Mouse (Mus musculus): ENCODE results near the gene Tbl2. TPM values are rescaled to one million over a fixed set of nuclear protein-coding genes. Genes with fewer than 3 reads are reported as not detected.

Tbl2 gene
- total RNA-seq (2021), result 10 to 100 TPM; 12.3 to 13.5 TPM
- long read RNA-seq, experiment 1, full-length matches to known transcripts, result 6 of 8 reads
- long read RNA-seq, experiment 1, partial matches to known transcripts, result 1 of 8 reads
- long read RNA-seq, experiment 1, other reads (novel, unspliced or antisense), result 1 of 8 reads
- long read RNA-seq, experiment 2, full-length matches to known transcripts, result 10 of 13 reads
- long read RNA-seq, experiment 2, partial matches to known transcripts, result 1 of 13 reads
- long read RNA-seq, experiment 2, other reads (novel, unspliced or antisense), result 2 of 13 reads

DNA sequence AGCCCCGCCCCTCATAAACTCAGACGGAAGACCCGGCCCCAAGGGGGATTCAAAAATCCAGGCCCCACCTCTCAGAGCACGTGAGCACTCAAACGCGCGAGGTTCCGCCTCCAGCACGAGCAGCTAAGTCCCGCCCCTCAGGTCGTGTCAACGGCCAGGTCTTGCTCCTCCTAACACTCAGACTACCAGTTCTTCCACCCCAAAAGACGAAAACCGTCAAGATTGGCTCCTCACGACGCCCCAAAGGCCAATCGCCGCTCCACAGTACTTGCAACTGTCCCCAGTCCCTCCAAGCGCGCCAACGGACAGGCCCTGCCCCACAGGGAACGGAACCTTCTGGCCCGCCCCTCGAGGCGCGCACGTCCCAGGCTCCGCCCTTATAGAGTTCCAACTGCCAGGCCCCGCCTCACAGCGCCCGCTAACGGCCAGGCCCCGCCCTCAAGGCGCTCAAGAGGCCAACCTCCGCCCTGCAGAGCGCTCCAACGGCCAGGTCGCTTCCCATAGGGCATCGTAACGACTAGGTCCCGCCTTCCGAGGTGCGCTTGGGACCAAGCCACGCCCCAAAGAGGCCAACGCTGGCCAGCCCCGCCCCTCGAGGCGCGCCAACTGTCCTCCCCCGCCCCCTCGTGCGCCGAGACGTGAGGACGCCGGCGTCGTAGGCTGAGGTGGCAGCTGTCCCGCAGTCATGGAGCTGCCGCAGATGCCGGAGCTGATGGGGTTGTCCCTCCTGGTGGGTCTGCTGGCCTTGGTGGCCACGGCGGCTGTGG, at the start of gene Tbl2:
TSS of gene Tbl2 (plus strand) at position 605 of the 767 bp plus-strand sequence.
- peak; percentile 99 for DNase-seq
- intact Hi-C loops (cut with DNase I), result loop anchor here (5.0 kb wide), 1 partner anchor 38 kb away; the partner anchor contains the start of gene Baz1b

DNA sequence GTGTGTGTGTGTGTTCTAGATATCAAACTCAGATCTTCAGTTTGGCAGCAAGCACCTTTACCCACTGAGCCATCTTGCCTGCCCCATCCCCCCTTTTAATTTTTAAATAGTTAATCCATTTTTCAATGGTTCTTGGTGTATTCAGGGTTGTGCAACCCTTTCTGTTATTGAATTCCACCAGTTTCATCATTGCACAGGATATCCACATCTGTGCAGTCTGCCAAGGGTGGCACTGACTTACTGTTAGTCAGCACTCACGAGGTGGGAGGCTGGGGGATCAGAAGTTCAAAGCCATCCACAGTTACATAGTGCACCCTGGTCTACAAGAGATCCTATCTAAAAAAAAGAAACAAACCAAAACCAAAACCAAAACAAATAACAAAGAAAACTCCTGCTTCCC, 48.5 kb upstream of the Tbl2 start:
- intact Hi-C loops (cut with DNase I), result loop anchor here (10.0 kb wide), 1 partner anchor 86 kb away; no protein-coding TSS in a partner anchor
- no peak for DNase-seq

DNA sequence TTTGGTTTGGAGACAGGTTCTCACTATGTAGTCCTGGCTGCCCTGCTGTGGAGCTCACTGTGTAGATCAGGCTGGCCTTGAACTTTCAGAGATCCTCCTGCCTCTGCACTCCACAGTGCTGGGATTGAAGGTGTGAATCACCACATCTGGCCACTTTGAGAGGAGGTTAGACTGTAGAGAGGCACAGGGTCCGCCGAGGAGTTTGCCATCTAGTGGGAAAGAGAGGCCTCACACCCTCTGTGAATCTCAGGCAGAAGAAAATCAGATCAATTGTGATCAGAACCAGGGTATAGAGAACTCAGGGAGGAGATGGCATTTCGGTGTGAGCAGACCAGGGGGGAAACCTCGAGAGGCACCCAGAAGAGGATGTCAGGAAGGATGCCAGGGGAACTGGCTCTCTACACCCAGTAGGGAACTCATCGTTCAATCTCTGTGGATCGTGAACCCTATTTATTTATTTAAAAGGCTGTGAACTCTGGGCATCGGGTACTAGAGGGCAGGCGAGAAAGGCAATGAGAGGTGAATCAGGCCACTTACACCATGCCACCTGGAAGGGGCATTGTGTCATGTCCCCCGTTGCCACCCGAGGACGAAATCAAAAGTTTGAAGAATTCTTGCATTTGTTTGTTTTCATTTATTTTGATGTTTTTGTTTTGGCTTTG, 45.3 kb upstream of the Tbl2 start:
- intact Hi-C loops (cut with DNase I), result loop anchor here (10.0 kb wide), 1 partner anchor 89 kb away; no protein-coding TSS in a partner anchor
- DNase-seq, result peak in 1 of 2 experiments; percentile 22

DNA sequence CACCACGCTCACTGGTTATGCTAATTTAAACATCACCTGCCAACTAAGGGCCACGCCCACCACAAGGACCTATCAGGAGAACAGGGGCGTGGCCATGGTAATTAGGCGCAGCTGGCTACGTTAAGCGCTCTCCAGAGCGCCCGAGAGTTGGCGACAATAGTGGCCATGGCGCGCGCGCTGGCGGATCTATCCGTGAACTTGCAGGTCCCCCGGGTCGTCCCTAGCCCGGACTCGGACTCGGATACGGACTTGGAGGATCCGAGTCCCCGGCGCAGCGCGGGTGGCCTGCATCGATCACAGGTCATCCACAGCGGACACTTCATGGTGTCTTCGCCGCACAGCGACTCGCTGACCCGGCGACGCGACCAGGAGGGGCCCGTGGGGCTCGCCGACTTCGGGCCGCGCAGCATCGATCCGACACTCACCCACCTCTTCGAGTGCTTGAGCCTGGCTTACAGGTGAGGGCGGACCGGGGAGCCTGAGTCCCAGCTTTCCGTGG, 42.6 kb upstream of the Tbl2 start:
- intact Hi-C loops (cut with DNase I), result loop anchor here (10.0 kb wide), 1 partner anchor 92 kb away; no protein-coding TSS in a partner anchor
- DNase-seq, result peak; percentile 77 to 85

DNA sequence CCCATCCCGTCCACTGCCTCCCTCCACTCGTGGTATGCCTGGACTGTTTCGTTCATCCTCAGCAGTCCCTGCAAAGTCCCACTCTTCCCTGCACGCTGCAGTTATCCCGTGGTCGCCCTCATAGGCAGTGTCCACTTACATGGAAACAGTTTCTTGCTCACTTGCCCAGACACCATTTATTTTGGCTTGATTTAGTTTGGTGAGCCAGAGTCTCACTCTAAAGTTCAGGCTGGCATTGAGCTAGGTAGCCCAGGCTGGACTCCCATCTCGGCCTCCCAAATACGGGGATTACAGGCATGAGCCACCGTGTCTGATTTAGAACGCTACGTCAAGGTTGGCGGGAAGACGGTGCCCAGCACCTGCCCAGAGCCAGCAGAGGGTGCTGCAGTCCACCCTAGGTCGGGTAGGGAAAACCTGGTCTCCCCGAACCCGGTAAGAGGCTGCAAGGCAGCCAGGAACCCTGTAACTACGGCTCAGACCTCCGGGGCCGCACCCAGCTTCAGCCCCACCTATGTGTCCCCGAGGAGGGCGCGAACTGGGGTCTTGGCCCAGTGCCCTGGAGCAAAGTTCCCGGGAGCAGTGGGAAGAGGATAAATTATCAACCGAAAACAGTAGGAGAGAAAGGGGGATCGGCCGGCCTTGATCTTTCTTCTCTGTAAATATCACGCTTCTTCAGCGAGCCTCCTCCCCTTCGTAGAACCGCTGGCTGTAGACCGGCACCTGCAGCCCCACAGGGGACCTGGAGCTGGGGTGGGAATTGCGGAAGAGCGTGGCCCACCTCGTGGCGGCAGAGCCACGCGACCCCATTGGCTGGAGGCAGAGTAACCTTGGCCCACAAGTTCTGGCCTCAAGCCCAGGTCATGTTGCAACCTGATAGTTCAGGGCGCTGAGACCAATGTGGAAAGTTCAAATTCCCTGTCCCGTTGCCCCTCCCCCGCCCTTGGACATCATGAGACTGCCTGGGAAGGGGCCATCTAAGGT, 41.6 kb upstream of the Tbl2 start:
- intact Hi-C loops (cut with DNase I), result loop anchor here (10.0 kb wide), 1 partner anchor 93 kb away; no protein-coding TSS in a partner anchor

DNA sequence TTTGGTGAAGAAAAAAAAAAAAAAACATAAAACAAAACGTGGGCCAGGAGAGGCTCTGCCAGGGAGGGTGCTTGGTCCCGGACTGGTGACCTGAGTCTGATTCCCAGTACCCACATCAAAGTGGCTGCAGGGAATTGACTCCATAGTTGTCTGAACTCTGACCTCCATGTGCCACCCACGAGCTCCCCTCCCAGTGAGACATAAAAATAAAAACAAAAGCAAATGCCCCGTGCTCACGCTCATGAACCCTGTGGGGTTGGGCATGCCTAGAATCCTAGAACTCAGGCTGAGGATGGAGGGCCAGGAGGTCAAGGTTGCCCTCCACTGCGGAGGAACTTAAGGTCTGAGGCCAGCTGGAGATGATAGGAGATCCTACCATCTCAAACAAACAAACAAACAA, 40.4 kb upstream of the Tbl2 start:
- intact Hi-C loops (cut with DNase I), result loop anchor here (10.0 kb wide), 1 partner anchor 94 kb away; no protein-coding TSS in a partner anchor
- no peak for DNase-seq

More for the DNA sequence above, 41.6 kb upstream of the Tbl2 start:
- peak; percentile 76 to 77 for DNase-seq

DNA sequence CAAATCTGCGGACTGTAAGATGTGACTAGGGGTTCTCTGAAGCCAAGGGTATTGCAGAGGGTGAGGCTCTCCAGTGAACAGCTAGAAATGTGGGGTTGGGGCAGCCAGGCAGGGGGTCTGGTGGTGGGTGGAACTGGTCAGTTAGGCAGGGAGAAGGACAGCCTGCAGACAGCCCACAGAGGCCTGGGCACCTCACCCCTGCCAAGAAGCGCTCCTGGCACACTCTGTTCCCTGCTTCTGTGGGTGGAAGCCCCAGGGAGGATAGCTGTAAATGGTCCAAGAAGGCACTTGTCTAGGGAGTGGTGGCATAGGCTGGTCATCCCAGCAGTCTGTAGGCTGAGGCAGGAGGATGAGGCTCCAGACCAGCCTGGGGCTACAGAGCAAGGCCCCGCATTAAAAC, 40.0 kb upstream of the Tbl2 start:
- intact Hi-C loops (cut with DNase I), result loop anchor here (10.0 kb wide), 1 partner anchor 95 kb away; no protein-coding TSS in a partner anchor
- no peak for DNase-seq

DNA sequence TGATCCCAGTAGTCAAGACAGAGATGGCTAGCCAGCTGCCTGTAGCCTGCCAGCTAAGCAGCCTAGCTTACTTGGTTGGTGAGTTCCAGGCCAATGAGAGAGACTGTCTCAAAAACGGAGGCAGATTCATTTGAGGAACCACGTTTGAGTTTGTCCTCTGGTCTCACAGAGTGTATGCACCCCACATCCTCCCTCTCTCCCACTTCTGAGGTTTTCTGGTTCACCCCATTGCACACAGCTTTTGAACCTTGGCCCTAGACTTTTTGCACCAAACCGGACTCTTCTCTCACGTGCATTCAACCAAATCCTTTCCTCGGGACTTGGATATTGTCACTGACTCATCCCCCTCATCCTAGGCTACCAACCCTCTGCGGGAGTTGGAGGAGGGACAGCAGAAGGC, 39.5 kb upstream of the Tbl2 start:
- intact Hi-C loops (cut with DNase I), result loop anchor here (10.0 kb wide), 1 partner anchor 95 kb away; no protein-coding TSS in a partner anchor
- no peak for DNase-seq

DNA sequence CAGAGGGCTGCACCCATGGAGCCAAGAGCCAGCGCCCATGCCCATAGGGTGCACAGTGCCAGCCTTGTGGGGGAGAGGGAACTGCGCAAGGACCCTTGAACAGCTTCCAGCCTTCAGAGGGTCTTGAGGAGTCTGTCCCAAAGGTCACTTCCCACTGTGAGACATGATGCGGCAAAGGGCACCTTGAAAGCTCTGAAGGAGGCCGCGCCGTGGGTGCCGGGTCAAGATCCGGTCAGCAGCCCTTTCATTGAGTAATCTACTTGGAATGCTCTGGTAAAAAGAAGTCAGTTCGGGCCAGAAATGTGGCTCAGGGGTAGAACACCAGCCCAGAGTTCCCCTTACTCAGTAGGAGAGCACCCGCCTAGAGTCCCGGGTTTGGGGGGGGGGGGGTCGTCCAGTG, 35.7 kb upstream of the Tbl2 start:
- intact Hi-C loops (cut with DNase I), result no loop called here

DNA sequence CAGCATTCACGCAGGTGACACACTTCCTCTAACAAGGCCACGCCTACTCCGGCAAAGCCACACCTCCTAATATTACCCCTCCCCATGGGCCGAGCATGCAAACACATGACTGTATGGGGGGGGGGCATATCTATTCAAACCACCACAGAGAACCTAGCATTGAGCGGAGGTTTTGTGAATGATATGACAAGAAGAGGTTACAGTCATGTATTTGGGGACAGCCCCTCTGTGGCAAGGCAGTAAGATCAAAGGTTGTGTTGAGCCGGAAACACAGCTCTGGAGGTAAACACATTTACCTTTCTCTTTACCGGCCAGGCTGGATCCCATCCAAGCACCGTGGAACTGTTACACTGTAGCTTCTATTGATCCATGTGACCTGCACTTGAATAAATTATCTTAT, 34.2 kb upstream of the Tbl2 start:
- intact Hi-C loops (cut with DNase I), result loop anchor here (5.0 kb wide), 1 partner anchor 172 kb away; no protein-coding TSS in a partner anchor
- DNase-seq, result no peak

More for the DNA sequence above, 35.7 kb upstream of the Tbl2 start:
- DNase-seq, result no peak

DNA sequence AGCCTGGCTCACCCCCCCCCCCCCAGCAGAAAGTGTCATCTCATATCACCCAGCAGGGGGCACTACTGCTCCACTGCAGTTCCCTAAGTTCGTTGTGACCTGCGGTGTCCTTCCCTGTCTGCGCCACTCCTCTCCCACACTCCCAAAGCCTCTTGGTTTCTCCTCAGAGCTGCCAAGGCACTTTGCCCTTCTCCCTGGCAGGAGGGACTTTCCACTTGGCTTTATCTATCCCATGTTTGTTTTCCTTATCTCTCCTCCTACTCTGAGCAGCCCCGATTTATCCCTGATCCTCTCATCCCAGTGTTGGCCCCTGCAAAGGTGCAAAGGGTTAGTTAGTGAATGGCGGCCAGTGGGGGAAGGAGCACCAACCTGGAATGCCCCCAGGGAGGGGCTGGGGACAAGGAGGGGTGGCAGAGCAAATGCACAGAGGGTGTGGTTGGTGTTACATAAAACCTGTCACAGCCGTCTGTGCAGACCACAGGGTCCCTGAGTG, 30.8 kb upstream of the Tbl2 start:
- peak; percentile 71 to 77 for DNase-seq
- intact Hi-C loops (cut with DNase I), result loop anchor here (1.0 to 5.0 kb wide), 2 partner anchors 73 to 169 kb away; no protein-coding TSS in a partner anchor

DNA sequence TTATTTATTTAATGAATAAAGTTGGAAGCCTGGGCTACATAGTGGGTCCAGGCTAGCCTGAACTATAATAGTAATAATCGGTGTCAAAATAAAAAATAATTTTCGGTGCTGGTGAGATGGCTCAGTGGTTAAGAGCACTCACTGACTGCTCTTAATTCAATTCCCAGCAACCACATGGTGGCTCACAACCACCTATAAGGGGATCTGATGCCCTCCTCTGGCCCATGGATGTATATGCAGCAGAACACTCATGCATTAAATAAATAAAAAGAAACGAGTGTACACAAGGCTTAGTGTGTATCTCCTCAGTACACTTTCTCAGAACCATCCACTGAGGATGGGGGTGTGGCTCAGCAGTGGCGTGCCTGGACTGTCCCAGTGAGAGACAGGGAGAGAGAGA, 28.7 kb upstream of the Tbl2 start:
- no peak for DNase-seq
- intact Hi-C loops (cut with DNase I), result no loop called here

DNA sequence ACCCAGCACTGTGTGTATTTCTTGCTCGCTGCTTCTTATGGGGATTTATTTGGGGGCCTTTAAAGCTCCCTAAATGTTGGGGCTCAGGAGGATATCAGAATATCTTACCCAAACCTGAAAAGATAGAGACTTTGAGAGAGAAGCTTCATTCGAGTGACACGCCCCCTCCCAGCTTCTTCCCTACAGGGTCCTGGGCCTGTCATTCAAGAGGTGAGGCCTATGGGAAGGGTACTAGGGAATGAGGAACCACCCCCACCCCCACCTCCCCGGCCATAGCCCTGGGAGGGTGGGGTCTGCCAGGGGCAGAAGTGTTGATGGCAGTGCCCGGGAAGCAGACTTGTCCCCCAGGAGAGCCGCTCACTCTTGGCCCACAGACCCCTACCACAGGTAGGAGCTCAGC, 23.3 kb upstream of the Tbl2 start:
- DNase-seq, result no peak
- intact Hi-C loops (cut with DNase I), result no loop called here

DNA sequence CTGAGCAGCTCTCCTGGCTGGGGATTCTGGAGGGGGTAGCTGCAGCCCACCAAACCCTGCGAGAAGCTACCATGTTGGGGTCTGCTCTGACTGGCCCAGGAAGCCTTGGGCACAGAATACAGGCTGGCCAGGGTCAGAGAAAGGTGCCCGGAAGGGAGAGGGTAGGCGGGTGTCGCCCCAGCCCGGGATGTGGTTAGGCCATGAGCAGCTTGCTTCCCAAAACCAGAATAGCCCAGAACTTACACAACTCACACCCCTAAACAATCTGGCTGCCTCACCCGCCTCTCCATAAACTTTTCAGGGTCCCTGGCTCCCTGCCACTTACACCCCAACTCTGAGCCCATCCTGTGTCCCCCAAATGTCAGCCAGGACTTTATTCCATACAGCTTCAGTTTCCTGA, 21.8 kb upstream of the Tbl2 start:
- DNase-seq, result no peak
- intact Hi-C loops (cut with DNase I), result no loop called here

DNA sequence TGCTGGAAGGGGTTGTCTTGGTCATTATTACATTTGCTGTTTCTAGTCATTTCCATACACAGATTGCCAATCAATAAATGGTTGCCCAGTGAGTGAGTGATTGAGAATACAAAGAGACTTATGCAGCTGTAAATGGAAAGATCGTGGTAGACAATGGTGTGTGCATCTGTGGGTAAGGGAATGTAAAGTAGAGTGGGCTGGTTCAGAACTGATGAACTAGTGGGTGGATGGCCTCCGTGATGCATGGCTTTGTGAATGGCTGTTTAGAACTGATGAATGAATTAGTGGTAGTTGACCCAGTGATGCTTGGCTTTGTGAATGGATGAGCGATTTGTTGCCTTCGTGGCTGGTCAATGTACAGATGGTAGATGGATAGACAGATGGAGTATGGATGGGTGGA, 19.7 kb upstream of the Tbl2 start:
- intact Hi-C loops (cut with DNase I), result no loop called here
- DNase-seq, result no peak

DNA sequence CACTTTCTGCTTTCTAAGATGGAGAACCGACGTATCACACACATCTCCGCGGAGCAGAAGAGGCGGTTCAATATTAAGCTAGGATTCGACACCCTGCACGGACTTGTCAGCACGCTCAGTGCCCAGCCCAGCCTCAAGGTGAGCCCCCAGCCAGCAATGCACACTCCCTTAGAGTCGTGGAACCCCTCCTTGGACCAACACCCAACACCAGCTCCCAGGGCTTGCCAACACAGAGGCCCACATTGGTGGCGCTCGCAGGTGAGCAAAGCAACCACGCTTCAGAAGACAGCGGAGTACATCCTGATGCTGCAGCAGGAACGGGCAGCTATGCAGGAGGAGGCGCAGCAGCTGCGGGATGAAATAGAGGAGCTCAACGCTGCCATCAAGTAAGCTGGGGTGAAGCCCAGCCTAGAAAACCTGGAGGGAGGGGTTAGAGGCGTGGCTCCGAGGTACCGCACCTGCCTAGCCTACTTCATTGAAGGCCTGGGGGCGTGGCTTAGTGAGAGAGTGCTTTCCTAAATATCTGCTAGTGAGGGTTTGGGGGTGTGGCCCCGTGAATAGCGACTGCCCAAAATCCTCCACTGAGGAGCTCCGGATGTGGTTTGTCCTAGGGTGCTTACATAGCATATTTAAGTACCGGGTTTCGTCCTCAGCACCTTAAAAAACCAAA, 15.6 kb upstream of the Tbl2 start:
- intact Hi-C loops (cut with DNase I), result no loop called here

DNA sequence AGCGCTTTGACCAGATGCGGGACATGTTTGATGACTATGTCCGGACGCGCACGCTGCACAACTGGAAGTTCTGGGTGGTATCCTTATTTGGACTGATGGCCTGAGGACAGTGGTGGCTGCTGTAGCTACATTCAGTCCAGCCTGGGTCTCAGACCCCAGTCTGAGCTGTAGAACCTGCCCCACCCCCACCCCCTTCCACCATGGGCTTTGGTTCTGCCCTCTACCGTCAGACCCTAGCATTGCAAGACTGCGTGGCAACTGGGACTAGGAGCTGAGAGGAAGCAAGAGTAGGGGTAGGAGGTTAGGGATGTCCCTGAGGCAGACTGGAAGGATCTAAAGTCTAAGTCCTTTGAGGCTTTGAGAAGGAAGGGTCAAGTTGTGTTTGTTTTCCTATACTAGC, 14.9 kb upstream of the Tbl2 start:
- intact Hi-C loops (cut with DNase I), result no loop called here
- DNase-seq, result peak; percentile 32 to 52

More for the DNA sequence above, 15.6 kb upstream of the Tbl2 start:
- DNase-seq, result peak in 1 of 2 experiments; percentile 13

DNA sequence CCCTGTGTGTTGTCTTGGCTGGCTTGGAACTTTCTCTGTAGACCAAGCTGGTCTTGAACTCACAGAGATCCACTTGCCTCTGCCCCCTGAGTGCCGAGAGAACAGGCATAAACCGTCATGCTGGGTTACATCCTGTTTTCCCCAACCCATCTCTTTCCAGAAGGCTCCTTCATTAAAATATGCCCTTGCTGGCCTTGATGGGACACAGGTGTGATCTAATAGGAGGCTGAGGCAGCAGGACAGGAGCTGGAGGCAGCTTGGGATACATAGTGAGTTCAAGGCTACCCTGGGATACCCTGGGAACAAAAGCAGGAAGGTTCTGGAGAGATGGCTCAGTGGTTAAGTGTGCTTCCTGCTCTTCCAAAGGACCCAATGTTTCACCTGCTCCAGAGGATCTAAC, 9.6 kb upstream of the Tbl2 start:
- intact Hi-C loops (cut with DNase I), result no loop called here
- DNase-seq, result no peak

DNA sequence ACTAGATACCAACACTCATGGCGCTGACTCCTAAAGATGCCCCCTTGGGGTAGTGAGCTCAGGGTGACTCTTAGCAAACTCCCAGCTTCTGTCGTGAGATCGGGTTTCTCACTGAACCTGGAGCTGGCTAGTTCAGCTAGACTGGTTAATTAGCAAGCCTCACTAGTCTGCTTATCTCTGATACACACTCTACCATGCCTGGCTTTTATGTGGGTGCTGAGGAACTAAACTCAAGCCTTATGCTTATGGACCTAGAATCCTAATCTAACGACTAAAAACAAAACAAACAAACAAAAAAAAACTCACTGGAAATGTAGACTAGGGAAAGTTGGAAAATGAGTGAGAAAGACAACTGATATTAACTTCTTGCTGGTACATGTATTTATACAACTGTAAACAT, 5.0 kb upstream of the Tbl2 start:
- intact Hi-C loops (cut with DNase I), result no loop called here
- no peak for DNase-seq
